Mouse (Mus musculus): Measurements from ENCODE around the gene Rnase11.
"Not testable (repeated sequence)": the region's sequence is repeated elsewhere in the genome, so short reads cannot be mapped to it uniquely, and the experiment has no call there.

Gene Rnase11

GRCm38 (mm10) chr14:51015780-51016179 lies 34.2 kb downstream of the Rnase11 start:
- no peak for DNase-seq (ENCODE audit: extremely low spot score, low read depth, low spot score)

- not testable (repeated sequence) for DNase-seq (ENCODE audit: extremely low spot score, low read depth, low spot score)
Measured at GRCm38 (mm10) chr14:51014724-51015123, 35.2 kb downstream of the Rnase11 start.

- DNase-seq (ENCODE audit: extremely low spot score, low read depth, low spot score): no peak
Measured at GRCm38 (mm10) chr14:51009572-51009971, 40.4 kb downstream of the Rnase11 start.

- DNase-seq (ENCODE audit: extremely low spot score, low read depth, low spot score): no peak
Measured at GRCm38 (mm10) chr14:51008781-51009180, 41.2 kb downstream of the Rnase11 start.

GRCm38 (mm10) chr14:51007914-51008713 lies 41.8 kb downstream of the Rnase11 start:
- DNase-seq (ENCODE audit: extremely low spot score, low read depth, low spot score): no peak

GRCm38 (mm10) chr14:51007152-51007801 lies 42.7 kb downstream of the Rnase11 start, which contains the start of gene Rnase10:
Gene Rnase10 (plus strand): TSS chr14:51007751.
- no peak for DNase-seq (ENCODE audit: extremely low spot score, low read depth, low spot score)
